Mouse (Mus musculus) gastrocnemius, postnatal 14 days (tissue): ENCODE measurements at regions not wholly inside any gene's neighbourhood (a gene's known extent, or its start where the extent isn't known, plus 50 kb on each side); places are given as distances from the start of the nearest gene placed in this dataset.

Experiments
- DNase-seq: peaks from one replicate; pipeline ENCODE4 v3.0.0; 2021; ENCODE audit warnings: mixed read lengths
- intact Hi-C: fragments of 180-260 bp; cut with DNase I; formaldehyde crosslinking; loops from one replicate; pipeline ENCODE4 v1.15.1; 2025; ENCODE audit warnings: low total_unique reads

DNA sequence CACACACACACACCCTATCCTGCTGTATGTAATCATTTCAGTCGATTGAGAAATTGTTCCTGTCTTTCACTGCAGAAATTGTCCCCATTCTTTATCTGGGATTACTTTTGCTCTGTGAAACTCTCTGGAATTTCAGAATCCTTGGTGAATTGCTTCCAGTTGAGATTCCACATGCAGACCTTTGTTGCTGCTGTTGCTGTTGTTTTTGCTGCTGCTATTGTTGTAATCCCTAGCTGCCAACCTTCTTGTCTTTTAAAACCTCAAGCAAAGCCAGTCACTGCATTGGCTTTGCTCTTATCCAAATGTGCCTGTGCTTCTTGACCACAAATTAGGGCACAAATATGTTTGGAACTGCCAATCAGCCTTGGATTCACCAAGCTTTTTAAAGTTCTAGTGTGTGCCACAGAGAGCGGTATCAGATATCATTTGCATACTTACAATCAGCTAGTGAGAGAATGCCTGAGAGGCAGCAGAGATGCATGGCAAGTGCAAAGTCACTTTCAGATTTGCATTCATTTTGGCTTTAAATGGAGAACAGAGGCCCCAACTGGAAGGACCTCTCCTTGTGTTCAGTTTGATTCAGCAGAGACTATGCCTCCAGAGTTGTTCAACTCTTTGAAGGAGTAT is 1187.0 kb upstream of the Map3k7 start:
- intact Hi-C loops: no loop called here
- DNase-seq: no peak

- intact Hi-C loops: no loop called here
- no peak for DNase-seq
These were observed 1182.2 kb upstream of the Map3k7 start for GRCm38 (mm10) chr4:30781649-30782048.

- DNase-seq: no peak
These were observed 1173.8 kb upstream of the Map3k7 start for GRCm38 (mm10) chr4:30789976-30790657.

DNA sequence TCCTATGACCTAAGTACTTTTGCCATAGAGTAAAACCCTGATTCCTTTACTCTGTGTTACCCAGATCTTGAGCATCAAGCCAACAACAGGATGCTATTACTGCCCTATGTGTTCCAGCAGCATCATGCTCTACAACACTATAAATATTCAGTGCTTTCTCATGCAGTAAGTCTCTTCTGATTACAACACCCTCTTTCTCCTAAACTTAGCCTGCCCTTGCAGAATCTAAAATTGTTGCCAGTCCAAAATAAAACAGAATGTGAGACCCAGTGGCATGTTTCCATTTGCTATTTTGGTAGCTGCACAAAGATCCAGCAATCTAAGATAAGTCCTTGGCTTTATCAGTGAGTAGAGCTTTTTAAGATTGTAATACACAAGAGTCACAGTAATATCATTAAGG is 1154.1 kb upstream of the Map3k7 start:
- intact Hi-C loops: no loop called here
- DNase-seq: no peak

More at GRCm38 (mm10) chr4:30789976-30790657, 1173.8 kb upstream of the Map3k7 start:
- intact Hi-C loops: no loop called here

- intact Hi-C loops: no loop called here
- no peak for DNase-seq
These were observed 1108.4 kb upstream of the Map3k7 start for GRCm38 (mm10) chr4:30855361-30856056.

DNA sequence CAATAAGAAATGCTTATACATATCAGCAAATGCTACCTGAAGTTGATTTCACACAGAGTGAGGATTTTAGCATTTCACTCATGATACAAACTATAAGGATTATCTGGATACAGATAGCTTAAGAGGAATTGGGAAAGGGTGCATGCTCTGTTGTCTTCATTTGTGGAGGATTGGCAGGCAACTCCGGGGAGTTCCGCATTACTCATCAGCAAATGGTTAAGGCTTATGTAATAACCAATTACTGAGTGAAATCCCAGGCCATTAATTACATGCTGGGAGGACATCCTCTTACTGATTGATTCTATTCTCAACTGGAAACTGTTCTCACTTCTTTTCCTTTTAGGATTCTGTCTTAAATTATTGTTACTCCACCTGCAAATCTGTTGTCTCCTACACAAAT is 1058.9 kb upstream of the Map3k7 start:
- DNase-seq: no peak
- intact Hi-C loops: no loop called here

- no peak for DNase-seq
- intact Hi-C loops: no loop called here
These were observed 1041.0 kb upstream of the Map3k7 start for GRCm38 (mm10) chr4:30922944-30923343.

GRCm38 (mm10) chr4:30932358-30932757 is 1031.5 kb upstream of the Map3k7 start:
- no peak for DNase-seq
- intact Hi-C loops: no loop called here

DNA sequence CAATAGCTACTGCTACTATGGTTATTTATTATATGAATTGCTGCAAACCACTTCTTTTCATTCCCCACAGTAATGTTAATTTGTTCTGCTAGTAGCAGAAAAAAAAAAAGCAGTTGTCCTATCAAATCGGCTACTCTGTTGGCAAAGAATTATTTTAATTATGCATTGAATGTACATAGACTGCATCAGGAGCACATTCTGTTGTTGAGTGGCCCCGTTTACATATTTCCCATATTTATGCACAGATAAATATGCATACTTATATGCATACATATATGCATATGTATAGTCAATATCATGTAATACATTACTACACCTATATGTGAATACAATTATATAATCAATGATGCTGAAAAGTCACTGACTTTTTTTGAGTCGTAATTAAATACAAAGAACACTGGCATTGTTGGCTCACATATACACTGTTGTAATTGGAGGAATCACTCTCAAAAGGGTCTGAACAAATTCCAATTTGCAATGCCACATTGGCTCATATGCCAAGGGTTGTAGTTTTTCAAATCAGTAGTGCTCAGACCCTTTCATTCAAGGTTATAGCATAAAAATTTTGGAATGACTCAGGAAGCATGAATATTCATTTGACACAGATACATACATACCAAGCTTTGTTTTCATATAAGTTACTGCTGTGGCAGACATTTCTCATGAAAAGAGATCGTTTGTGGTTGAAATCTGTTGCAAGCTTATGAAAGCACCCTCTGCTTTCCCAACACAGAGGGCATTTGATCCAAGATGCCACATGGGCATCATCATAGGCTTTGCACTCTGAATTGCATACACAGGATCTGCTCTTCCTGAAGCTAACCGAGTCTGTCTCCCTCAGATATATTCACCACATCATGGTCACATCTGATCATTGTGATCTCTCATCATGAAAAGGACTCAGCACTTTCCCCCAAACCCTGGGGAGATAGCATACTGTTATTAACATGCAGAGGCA is 1030.6 kb upstream of the Map3k7 start:
- intact Hi-C loops: no loop called here
- DNase-seq: no peak

- DNase-seq: no peak
- intact Hi-C loops: no loop called here
These were observed 980.3 kb upstream of the Map3k7 start for GRCm38 (mm10) chr4:30983611-30984010.

DNA sequence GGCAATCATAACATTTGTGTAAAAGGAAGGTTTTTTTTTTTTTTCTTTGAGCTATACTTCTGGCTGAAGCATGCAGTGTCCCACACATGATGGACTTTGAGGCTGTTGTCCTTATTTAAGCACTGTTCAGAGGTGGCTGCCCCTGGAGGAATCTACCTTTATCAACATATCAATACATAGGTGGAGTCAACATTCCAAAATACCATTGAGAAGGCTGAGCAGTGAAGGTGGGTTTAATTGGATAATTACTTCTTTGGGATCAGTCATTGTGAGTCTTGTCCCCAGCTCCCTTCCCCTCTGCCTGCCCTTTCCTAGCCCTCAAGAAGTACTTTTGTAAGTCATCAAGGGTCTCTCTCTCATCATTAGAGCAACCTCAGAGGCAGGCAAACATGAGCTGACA is 951.9 kb upstream of the Map3k7 start:
- DNase-seq: no peak
- intact Hi-C loops: no loop called here

GRCm38 (mm10) chr4:31052077-31052677 is 911.7 kb upstream of the Map3k7 start:
- intact Hi-C loops: no loop called here
- no peak for DNase-seq

GRCm38 (mm10) chr4:31076236-31076635 is 887.7 kb upstream of the Map3k7 start:
- no peak for DNase-seq
- intact Hi-C loops: no loop called here

DNA sequence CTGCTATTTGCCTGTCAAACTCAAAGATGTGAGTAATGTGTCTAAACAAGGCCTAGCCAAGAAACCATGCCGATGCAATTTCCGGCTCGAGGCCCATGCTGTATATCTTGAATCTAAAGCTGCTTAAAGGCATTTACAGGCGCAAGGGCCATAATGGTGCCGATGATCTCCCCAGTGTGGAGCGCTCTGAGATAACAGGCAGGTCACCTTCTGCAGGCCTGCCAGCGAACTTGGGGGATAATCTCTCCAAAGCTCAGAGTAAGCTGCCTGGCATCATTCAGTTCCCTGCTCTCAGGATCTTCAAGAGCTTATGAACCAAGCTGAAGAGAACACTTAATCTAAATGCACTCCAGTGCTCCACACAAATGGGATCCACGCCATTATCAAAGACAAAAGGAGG is 842.3 kb upstream of the Map3k7 start:
- intact Hi-C loops: no loop called here
- DNase-seq: no peak

- no peak for DNase-seq
- intact Hi-C loops: no loop called here
These were observed 820.7 kb upstream of the Map3k7 start for GRCm38 (mm10) chr4:31143166-31143565.

DNA sequence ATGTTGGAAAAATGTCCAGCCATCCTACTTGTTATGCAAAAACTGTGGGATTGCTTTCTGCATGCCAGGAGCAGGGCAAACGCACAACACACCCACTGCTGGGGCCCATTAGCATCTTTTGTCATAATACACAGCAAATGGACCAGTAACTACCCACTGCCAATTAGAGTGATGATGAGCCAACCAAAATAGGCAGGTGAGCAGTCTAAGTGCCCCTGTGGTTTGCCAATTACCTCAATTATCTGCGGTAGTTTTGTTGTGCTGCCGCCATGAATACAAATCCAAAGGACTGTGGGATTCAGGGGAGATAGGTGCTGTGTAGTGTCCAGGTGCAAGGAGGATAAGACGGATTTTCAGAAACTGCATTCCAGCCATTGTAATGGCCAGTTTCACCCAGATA is 796.5 kb upstream of the Map3k7 start:
- intact Hi-C loops: no loop called here
- no peak for DNase-seq

DNA sequence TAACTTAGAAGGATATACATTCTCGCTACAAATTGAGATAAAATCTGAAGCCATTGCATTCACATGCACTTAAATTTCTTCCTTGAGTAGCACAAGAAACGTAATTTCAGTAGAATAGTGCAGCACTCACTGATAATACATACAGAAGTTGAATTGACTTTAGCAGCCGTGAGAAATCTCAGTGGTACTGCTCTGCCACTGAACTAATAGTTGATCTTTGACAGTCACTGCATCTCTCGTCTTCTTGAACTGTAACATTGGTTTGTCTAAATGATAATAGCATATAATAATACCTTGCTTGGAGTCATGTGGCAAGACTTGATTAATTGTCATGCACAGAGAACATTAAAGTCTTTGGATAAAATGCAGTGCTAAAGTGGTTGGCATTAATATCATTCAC is 795.5 kb upstream of the Map3k7 start:
- no peak for DNase-seq
- intact Hi-C loops: no loop called here

GRCm38 (mm10) chr4:31171190-31171589 is 792.7 kb upstream of the Map3k7 start:
- DNase-seq: no peak
- intact Hi-C loops: no loop called here

- intact Hi-C loops: no loop called here
- no peak for DNase-seq
These were observed 766.0 kb upstream of the Map3k7 start for GRCm38 (mm10) chr4:31197852-31198251.

DNA sequence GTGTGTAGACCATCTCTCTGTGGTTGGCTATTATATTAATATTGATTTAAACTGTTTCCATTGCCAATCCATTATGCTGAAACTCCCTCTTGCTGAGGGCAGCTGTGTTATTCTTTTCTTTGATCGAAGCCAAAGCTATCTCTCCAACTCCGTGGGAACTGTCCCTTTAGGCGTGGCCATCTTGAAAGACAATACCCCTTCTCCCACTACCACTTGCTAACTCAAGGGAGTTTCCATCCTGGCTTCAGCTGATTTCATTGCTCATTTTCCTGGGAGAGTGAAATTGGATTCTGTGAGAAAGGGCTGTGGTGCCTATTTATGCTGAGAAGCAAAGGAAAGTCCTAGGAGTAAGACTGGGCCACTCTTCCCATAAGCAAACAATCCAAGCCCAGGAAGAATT is 760.6 kb upstream of the Map3k7 start:
- intact Hi-C loops: no loop called here
- no peak for DNase-seq
